Mouse (Mus musculus): ENCODE data around the gene Fat1.

The Fat1 gene

GRCm38 (mm10) chr8:44934850-44935497 is at the start of gene Fat1:
Gene Fat1 (plus strand): TSS chr8:44935447.
- DNase-seq (ENCODE audit: low read depth) = no peak

- no peak for DNase-seq (ENCODE audit: low read depth)
Measured at GRCm38 (mm10) chr8:44894626-44895025, 40.6 kb upstream of the Fat1 start.

GRCm38 (mm10) chr8:44899575-44899991 is 35.7 kb upstream of the Fat1 start:
- DNase-seq (ENCODE audit: low read depth) = no peak

GRCm38 (mm10) chr8:44911126-44911903 is 23.9 kb upstream of the Fat1 start:
- no peak for DNase-seq (ENCODE audit: low read depth)

GRCm38 (mm10) chr8:44919487-44920082 is 15.7 kb upstream of the Fat1 start:
- DNase-seq (ENCODE audit: low read depth) = no peak

- DNase-seq (ENCODE audit: low read depth) = no peak
Measured at GRCm38 (mm10) chr8:44920379-44921032, 14.7 kb upstream of the Fat1 start.

GRCm38 (mm10) chr8:44924995-44925394 is 10.3 kb upstream of the Fat1 start:
- no peak for DNase-seq (ENCODE audit: low read depth)

- no peak for DNase-seq (ENCODE audit: low read depth)
Measured at GRCm38 (mm10) chr8:44930058-44930457, 5.2 kb upstream of the Fat1 start.

GRCm38 (mm10) chr8:44932546-44933342 is 2.5 kb upstream of the Fat1 start:
- DNase-seq (ENCODE audit: low read depth) = no peak

- no peak for DNase-seq (ENCODE audit: low read depth)
Measured at GRCm38 (mm10) chr8:44933478-44933877, 1.8 kb upstream of the Fat1 start.

- no peak for DNase-seq (ENCODE audit: low read depth)
Measured at GRCm38 (mm10) chr8:44934416-44934815, 831 bp upstream of the Fat1 start.

GRCm38 (mm10) chr8:44935741-44936140 is 494 bp downstream of the Fat1 start:
- no peak for DNase-seq (ENCODE audit: low read depth)

- no peak for DNase-seq (ENCODE audit: low read depth)
Measured at GRCm38 (mm10) chr8:44936481-44936961, 1.3 kb downstream of the Fat1 start.

GRCm38 (mm10) chr8:44937141-44937825 is 2.0 kb downstream of the Fat1 start:
- DNase-seq (ENCODE audit: low read depth) = no peak

GRCm38 (mm10) chr8:44937905-44938642 is 2.8 kb downstream of the Fat1 start:
- DNase-seq (ENCODE audit: low read depth) = no peak

- DNase-seq (ENCODE audit: low read depth) = no peak
Measured at GRCm38 (mm10) chr8:44938643-44938979, 3.4 kb downstream of the Fat1 start.

GRCm38 (mm10) chr8:44945577-44945976 is 10.3 kb downstream of the Fat1 start:
- no peak for DNase-seq (ENCODE audit: low read depth)

- DNase-seq (ENCODE audit: low read depth) = no peak
Measured at GRCm38 (mm10) chr8:44948597-44948996, 13.3 kb downstream of the Fat1 start.

GRCm38 (mm10) chr8:44960455-44960854 is 25.2 kb downstream of the Fat1 start:
- no peak for DNase-seq (ENCODE audit: low read depth)

GRCm38 (mm10) chr8:44960906-44961305 is 25.7 kb downstream of the Fat1 start:
- DNase-seq (ENCODE audit: low read depth) = no peak

Data from 416B (cell line).